16 mouse cellular contexts compared by ENCODE assay signal in the genomic region with DNA sequence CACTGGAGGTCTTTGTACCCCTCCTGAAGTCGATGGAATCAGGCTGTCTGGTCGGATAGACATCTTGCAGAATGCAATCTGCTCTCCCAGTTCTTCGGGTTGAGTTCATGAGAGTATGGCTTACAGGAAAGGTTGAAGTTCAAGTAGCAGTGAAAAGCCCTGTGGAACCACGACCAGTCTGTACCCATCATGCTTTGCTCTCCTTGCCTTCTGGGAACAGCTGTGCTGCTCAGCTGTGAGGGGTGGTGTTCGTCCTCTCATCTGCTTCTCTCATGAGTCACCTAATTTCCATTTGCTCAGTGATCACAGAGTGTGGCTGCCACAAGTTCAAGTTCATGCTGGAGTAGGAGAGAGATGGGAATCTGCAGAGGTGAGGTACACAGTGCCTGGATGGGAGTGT.
DNase-seq lines count a peak whose midpoint lies in the region; ATAC-seq and TF ChIP-seq lines count a peak whose summit lies in the region.
"Had no signal": no experiment of that assay in that cellular context is flagged by ENCODE, and none has a peak within 500 bp of the region (broad histone marks: within the 10 kb centered on the region; RNA-seq: fewer than 3 reads in every experiment).

No protein-coding gene starts in this region.

- TF ChIP-seq EP300 in CH12.LX (IDR thresholded peaks at IDR 0.05; ENCODE audit: low read length) = 0 out of 2 replicates have a peak, but pooled peaks have one; percentile 26

- TF ChIP-seq POLR2A in CH12.LX (IDR thresholded peaks at IDR 0.05; ENCODE audit: low read depth, low read length) = no peak

- H3K79me2 ChIP-seq in CH12.LX (replicated peaks; ENCODE audit: control insufficient read depth, extremely low read depth, insufficient read depth, poor library complexity, severe bottlenecking) = no peaks in the 10 kb centered on the region

- no peaks in the 10 kb centered on the region for H3K36me3 ChIP-seq in forebrain, postnatal 0 days (ENCODE audit: insufficient read depth)
- H3K36me3 ChIP-seq in forebrain, embryonic 10.5 days (replicated peaks) = no peaks in the 10 kb centered on the region
- H3K36me3 ChIP-seq in CH12.LX (replicated peaks in 1 of 2; ENCODE audit: control insufficient read depth in 1 of 2, insufficient read depth in 1 of 2, low read length in 1 of 2) = no peaks in the 10 kb centered on the region
- H3K36me3 ChIP-seq in neural tube, embryonic 13.5 days = no peaks in the 10 kb centered on the region
- H3K36me3 ChIP-seq: limb, embryonic 12.5 days; neural tube, embryonic 12.5 days had no signal

- H3K4me2 ChIP-seq in forebrain, postnatal 0 days (ENCODE audit: low read depth) = no peak overlapping the region
- H3K4me2 ChIP-seq in CH12.LX (ENCODE audit: insufficient read depth, low read depth, poor library complexity, severe bottlenecking) = no peak overlapping the region
- no peak overlapping the region for H3K4me2 ChIP-seq in neural tube, embryonic 13.5 days
- H3K4me2 ChIP-seq: limb, embryonic 12.5 days; lung, embryonic 14.5 days; neural tube, embryonic 12.5 days had no signal

- DNase-seq in forebrain, postnatal 0 days = no peak
- no peak for DNase-seq in forebrain, embryonic 10.5 days (ENCODE audit: extremely low spot score, low spot score)
- DNase-seq in left cerebral cortex, adult 2 months (ENCODE audit: extremely low spot score in 1 of 2, low spot score in 2 of 2) = no peak
- no peak for DNase-seq in left cerebral cortex, adult 18-20 months (ENCODE audit: low spot score in 2 of 2)
- peak; percentile 50 for DNase-seq in CH12.LX (ENCODE audit: extremely low read depth)
- DNase-seq in adrenal gland, adult 18-20 months (ENCODE audit: low spot score in 2 of 2) = no peak
- no peak for DNase-seq in urinary bladder, adult 18-20 months (ENCODE audit: low spot score in 2 of 2)
- DNase-seq: adrenal gland, postnatal 10 days; cerebellum, postnatal 14 days; gastrocnemius, adult 2 months; kidney, adult 9 months; lung, embryonic 14.5 days; thymus, postnatal 25 days had no signal

- TF ChIP-seq CTCF in forebrain, postnatal 0 days (IDR thresholded peaks at IDR 0.05; ENCODE audit: low read depth) = no peak
- no peak for TF ChIP-seq CTCF in left cerebral cortex, adult 2 months (IDR thresholded peaks at IDR 0.05)
- TF ChIP-seq CTCF in CH12.LX (conservative IDR thresholded peaks at IDR 0.05 in 1 of 2, IDR thresholded peaks at IDR 0.05 in 1 of 2; ENCODE audit: low read depth in 2 of 2, low read length in 2 of 2) = no peak

- no peak overlapping the region for H3K4me3 ChIP-seq in forebrain, postnatal 0 days (ENCODE audit: low read depth, low read length)
- H3K4me3 ChIP-seq in forebrain, embryonic 10.5 days = no peak overlapping the region
- no peak overlapping the region for H3K4me3 ChIP-seq in left cerebral cortex, adult 2 months
- H3K4me3 ChIP-seq in CH12.LX (replicated peaks in 1 of 3; ENCODE audit: low read depth in 2 of 3, low read length in 2 of 3, poor library complexity in 1 of 3) = no peak overlapping the region
- H3K4me3 ChIP-seq in neural tube, embryonic 13.5 days = no peak overlapping the region
- H3K4me3 ChIP-seq: gastrocnemius, adult 2 months; limb, embryonic 12.5 days; neural tube, embryonic 12.5 days had no signal

- peaks cover 29% of the 10 kb centered on the region for H3K4me1 ChIP-seq in forebrain, postnatal 0 days (ENCODE audit: insufficient read depth)
- H3K4me1 ChIP-seq in forebrain, embryonic 10.5 days = peaks cover 17% of the 10 kb centered on the region
- peaks cover 19 to 45% of the 10 kb centered on the region in 2 experiments for H3K4me1 ChIP-seq in CH12.LX (ENCODE audit: control insufficient read depth in 1 of 2, insufficient read depth in 2 of 2)
- H3K4me1 ChIP-seq in neural tube, embryonic 13.5 days (replicated peaks) = peaks cover 90% of the 10 kb centered on the region

- peak; percentile 44; the same call in 1 of the 2 replicates for ATAC-seq in forebrain, postnatal 0 days
- no peak for ATAC-seq in neural tube, embryonic 13.5 days (ENCODE audit: low read depth)

- dilution Hi-C loops in CH12.LX (cut with MboI; ENCODE audit: extremely low pct_ligation_motif_present, extremely low pct_unique_long_range_greater_than_20kb, low sequenced_read_pairs) = no loop called here

- TF ChIP-seq RAD21 in CH12.LX (IDR thresholded peaks at IDR 0.05; ENCODE audit: low read depth, low read length) = no peak

- peak overlapping the region; percentile 15; the same call in 1 of the 2 replicates for H3K27ac ChIP-seq in forebrain, postnatal 0 days (ENCODE audit: low read depth, low read length)
- no peak overlapping the region for H3K27ac ChIP-seq in forebrain, embryonic 10.5 days
- H3K27ac ChIP-seq in left cerebral cortex, adult 2 months = peak overlapping the region; percentile 38
- no peak overlapping the region for H3K27ac ChIP-seq in CH12.LX (ENCODE audit: insufficient read depth, low read depth)
- peak overlapping the region; percentile 43; the same call in 1 of the 2 replicates for H3K27ac ChIP-seq in neural tube, embryonic 13.5 days (replicated peaks)
- H3K27ac ChIP-seq: gastrocnemius, adult 2 months; limb, embryonic 12.5 days; neural tube, embryonic 12.5 days had no signal

- intact Hi-C loops in left cerebral cortex, adult 2 months (cut with DNase I) = no loop called here

- no peaks in the 10 kb centered on the region for H3K27me3 ChIP-seq in forebrain, postnatal 0 days (ENCODE audit: insufficient read depth, low read length)
- no peaks in the 10 kb centered on the region for H3K27me3 ChIP-seq in forebrain, embryonic 10.5 days (ENCODE audit: poor library complexity, severe bottlenecking)
- no peaks in the 10 kb centered on the region for H3K27me3 ChIP-seq in CH12.LX (replicated peaks)
- H3K27me3 ChIP-seq in neural tube, embryonic 13.5 days = no peaks in the 10 kb centered on the region
- H3K27me3 ChIP-seq: limb, embryonic 12.5 days; neural tube, embryonic 12.5 days had no signal

- 42% methylated on average over 5 of the region's 5 CpGs for WGBS in forebrain, postnatal 0 days
- 76% methylated on average over 5 of the region's 5 CpGs for WGBS in forebrain, embryonic 10.5 days
- WGBS in neural tube, embryonic 13.5 days = 44% methylated on average over 5 of the region's 5 CpGs

- H3K9ac ChIP-seq in forebrain, postnatal 0 days = no peak overlapping the region
- H3K9ac ChIP-seq in CH12.LX (ENCODE audit: insufficient read depth, low read depth) = no peak overlapping the region
- H3K9ac ChIP-seq in neural tube, embryonic 13.5 days = no peak overlapping the region
- H3K9ac ChIP-seq: limb, embryonic 12.5 days; lung, embryonic 14.5 days; neural tube, embryonic 12.5 days had no signal

- in situ Hi-C loops in CH12.LX (cut with MboI; ENCODE audit: low pct_ligation_motif_present, low pct_unique_long_range_greater_than_20kb, low sequenced_read_pairs) = no loop called here

- no peaks in the 10 kb centered on the region for H3K9me3 ChIP-seq in forebrain, postnatal 0 days (ENCODE audit: low read length)
- no peaks in the 10 kb centered on the region for H3K9me3 ChIP-seq in forebrain, embryonic 10.5 days
- H3K9me3 ChIP-seq in CH12.LX (replicated peaks; ENCODE audit: low read length) = no peaks in the 10 kb centered on the region
- H3K9me3 ChIP-seq in neural tube, embryonic 13.5 days = no peaks in the 10 kb centered on the region
- H3K9me3 ChIP-seq: limb, embryonic 12.5 days; neural tube, embryonic 12.5 days had no signal

TF ChIP-seq in CH12.LX, 34 proteins besides CTCF, POLR2A, EP300 and RAD21:
- TF ChIP-seq HCFC1 (IDR thresholded peaks at IDR 0.05; ENCODE audit: low read depth, low read length) (no peak), ETS1 (conservative IDR thresholded peaks at IDR 0.05; ENCODE audit: low read depth, low read length) (peak; percentile 99), SIN3A (IDR thresholded peaks at IDR 0.05; ENCODE audit: low read length) (peak; percentile 64; the same call in 1 of the 2 replicates), JUND (conservative IDR thresholded peaks at IDR 0.05; ENCODE audit: low read depth, low read length) (no peak), CHD1 (IDR thresholded peaks at IDR 0.05; ENCODE audit: low read depth, low read length) (no peak), BHLHE40 (IDR thresholded peaks at IDR 0.05; ENCODE audit: low read depth, low read length) (peak; percentile 11; the same call in 1 of the 2 replicates), RCOR1 (conservative IDR thresholded peaks at IDR 0.05; ENCODE audit: low read depth, low read length) (no peak), KAT2A (IDR thresholded peaks at IDR 0.05; ENCODE audit: insufficient replicate concordance, low read length) (no peak), NELFE (IDR thresholded peaks at IDR 0.05; ENCODE audit: low read depth, low read length) (no peak), ZNF384 (IDR thresholded peaks at IDR 0.05; ENCODE audit: low read depth, low read length) (no peak), TBP (conservative IDR thresholded peaks at IDR 0.05; ENCODE audit: low read depth, low read length) (no peak), GABPA (IDR thresholded peaks at IDR 0.05; ENCODE audit: insufficient replicate concordance, low read depth, low read length) (no peak)

Comparison
In these comparisons a context has a peak if more than half of its experiments do, and no peak if none do; other contexts are left out.
1. H3K27ac ChIP-seq: peak in forebrain, postnatal 0 days (single experiment), left cerebral cortex, adult 2 months (single experiment) and neural tube, embryonic 13.5 days (single experiment); none in forebrain, embryonic 10.5 days (single experiment) and CH12.LX (single experiment).